Mouse (Mus musculus) heart, embryonic 15.5 days (tissue): ENCODE results near the gene Rsph14. TPM values are rescaled to one million over a fixed set of nuclear protein-coding genes. Genes with fewer than 3 reads are reported as not detected.
"Not testable (repeated sequence)": the region's sequence is repeated elsewhere in the genome, so short reads cannot be mapped to it uniquely, and the experiment has no call there.

Experiments
- ATAC-seq: fragments of 200-750 bp; cut with Nextera tagmentation; replicated peaks from 2 replicates; pipeline ENCODE4 v1.8.0; 2017; ENCODE audit warnings: low read depth, moderate TSS enrichment; ENCODE audit not compliant: insufficient number of reproducible peaks, insufficient read depth, low FRiP score
- H3K27ac ChIP-seq: fragments of 300-500 bp; sonication (generic); 2 replicates; pipeline ENCODE4 v1.5.1; 2015; ENCODE audit warnings: mild to moderate bottlenecking, inconsistent platforms
- H3K27me3 ChIP-seq: fragments of 300-500 bp; sonication (generic); 2 replicates; pipeline ENCODE4 v1.6.1; 2015; ENCODE audit warnings: inconsistent platforms
- H3K36me3 ChIP-seq: fragments of 300-500 bp; sonication (generic); 2 replicates; pipeline ENCODE4 v1.6.1; 2015; ENCODE audit warnings: mild to moderate bottlenecking, inconsistent platforms
- H3K4me1 ChIP-seq: fragments of 300-500 bp; sonication (generic); replicated peaks from 2 replicates; pipeline ENCODE4 v1.6.1; 2015; ENCODE audit warnings: inconsistent platforms
- H3K4me2 ChIP-seq: fragments of 300-500 bp; sonication (generic); 2 replicates; pipeline ENCODE4 v1.6.1; 2015; ENCODE audit warnings: inconsistent platforms, mild to moderate bottlenecking, moderate library complexity
- H3K4me3 ChIP-seq: fragments of 300-500 bp; sonication (generic); 2 replicates; pipeline ENCODE4 v1.5.1; 2015; ENCODE audit warnings: mild to moderate bottlenecking, inconsistent platforms
- H3K9ac ChIP-seq: fragments of 300-500 bp; sonication (generic); 2 replicates; pipeline ENCODE4 v1.6.1; 2015; ENCODE audit warnings: mild to moderate bottlenecking, inconsistent platforms
- H3K9me3 ChIP-seq: fragments of 300-500 bp; sonication (generic); replicated peaks from 2 replicates; pipeline ENCODE4 v1.6.1; 2016; ENCODE audit warnings: inconsistent platforms
- WGBS: fragments of 180-500 bp; shearing (Covaris S2); methylation state at CpG from one replicate; pipeline ENCODE4 v1.1.7; 2015; ENCODE audit warnings: mixed read lengths; 5-methylcytosine and 5-hydroxymethylcytosine counted together
- polyA plus RNA-seq: library from polyadenylated mRNA; unstranded; fragments of >200 nt; fragmentation: Nextera tagmentation; extraction: Ambion mirVana; gene quantifications from 2 replicates; pipeline ENCODE4 v1.2.1, GENCODE M21; 2015

Rsph14 gene
- polyA plus RNA-seq, 1 experiment from 2014 or later: not detected

- Histone ChIP-seq H3K9ac (no peak overlapping the region), H3K36me3 (no peaks in the 10 kb centered on the region), H3K27me3 (peaks cover 49% of the 10 kb centered on the region), H3K4me1 (peaks cover 16% of the 10 kb centered on the region), H3K4me2 (no peak overlapping the region), H3K9me3 (no peaks in the 10 kb centered on the region), H3K27ac (no peak overlapping the region), H3K4me3 (no peak overlapping the region)
- no peak for ATAC-seq
- 83% methylated on average over 8 of the region's 8 CpGs for WGBS
Observed at GRCm38 (mm10) chr10:75052902-75053301, 20.5 kb upstream of the Rsph14 start.

DNA sequence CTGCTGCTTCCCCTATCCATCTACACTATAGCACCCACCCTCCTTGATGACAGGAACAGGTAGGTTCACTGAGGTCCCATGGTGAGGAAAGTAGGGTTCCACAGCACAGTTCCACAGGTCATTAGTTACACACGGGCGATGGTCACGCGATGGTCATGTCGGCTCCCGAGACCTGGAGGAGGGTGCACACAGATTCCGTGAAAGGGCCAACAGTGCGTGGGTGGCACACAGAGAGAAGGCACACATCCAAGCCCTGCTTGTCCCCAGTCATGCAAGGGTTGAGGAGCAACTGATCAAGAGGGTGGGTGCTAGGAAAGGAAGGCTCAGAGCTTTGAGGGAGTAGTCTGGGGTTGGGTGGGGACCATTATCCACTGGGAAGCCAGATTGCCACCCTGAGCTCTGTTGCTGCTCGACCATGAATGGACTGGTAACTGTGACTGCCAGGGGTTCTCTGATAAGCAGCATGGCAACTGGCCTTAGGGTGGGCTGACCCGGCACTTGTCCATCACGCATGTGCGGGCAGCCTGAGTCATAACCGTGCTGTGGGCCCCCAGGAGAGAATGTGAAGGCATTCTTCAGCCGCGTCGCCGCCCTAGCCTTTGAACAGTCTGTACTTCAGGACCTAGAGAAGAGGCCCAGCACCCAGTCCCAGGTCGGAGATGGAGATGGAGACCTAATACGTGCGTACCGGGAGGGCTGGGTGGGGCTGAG is 19.1 kb upstream of the Rsph14 start:
- Histone ChIP-seq H3K4me1 (peaks cover 16% of the 10 kb centered on the region), H3K9me3 (no peaks in the 10 kb centered on the region), H3K9ac (no peak overlapping the region), H3K36me3 (no peaks in the 10 kb centered on the region), H3K4me2 (no peak overlapping the region), H3K27me3 (peaks cover 35% of the 10 kb centered on the region), H3K4me3 (no peak overlapping the region), H3K27ac (no peak overlapping the region)
- 80% methylated on average over 21 of the region's 21 CpGs for WGBS
- ATAC-seq: no peak

DNA sequence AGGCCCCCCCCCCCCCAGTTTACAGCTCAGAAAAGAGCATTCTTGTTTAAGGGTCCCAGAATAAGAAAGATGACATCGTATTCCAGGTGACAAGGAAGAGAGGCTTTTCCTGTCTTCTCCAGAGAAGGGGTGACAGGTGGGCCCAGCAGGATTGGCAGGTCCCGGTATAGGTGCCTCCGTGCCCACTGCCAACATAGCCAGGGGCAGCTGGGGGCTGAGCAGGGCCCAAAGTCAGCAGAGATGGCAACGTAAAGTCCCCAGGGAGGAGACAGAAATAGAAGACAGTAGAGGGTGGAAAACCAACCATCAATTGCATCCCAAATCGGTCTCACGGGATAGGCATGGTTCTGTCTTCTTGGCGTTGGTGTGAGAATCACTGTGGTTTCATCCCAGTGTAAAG is 16.3 kb upstream of the Rsph14 start:
- Histone ChIP-seq H3K27me3 (peaks cover 28% of the 10 kb centered on the region; the same call in 1 of the 2 replicates), H3K9ac (no peak overlapping the region), H3K4me2 (no peak overlapping the region), H3K36me3 (no peaks in the 10 kb centered on the region), H3K4me3 (no peak overlapping the region), H3K9me3 (no peaks in the 10 kb centered on the region), H3K4me1 (peaks cover 7% of the 10 kb centered on the region; the same call in 1 of the 2 replicates), H3K27ac (no peak overlapping the region)
- no peak for ATAC-seq
- 87% methylated on average over 7 of the region's 7 CpGs for WGBS

DNA sequence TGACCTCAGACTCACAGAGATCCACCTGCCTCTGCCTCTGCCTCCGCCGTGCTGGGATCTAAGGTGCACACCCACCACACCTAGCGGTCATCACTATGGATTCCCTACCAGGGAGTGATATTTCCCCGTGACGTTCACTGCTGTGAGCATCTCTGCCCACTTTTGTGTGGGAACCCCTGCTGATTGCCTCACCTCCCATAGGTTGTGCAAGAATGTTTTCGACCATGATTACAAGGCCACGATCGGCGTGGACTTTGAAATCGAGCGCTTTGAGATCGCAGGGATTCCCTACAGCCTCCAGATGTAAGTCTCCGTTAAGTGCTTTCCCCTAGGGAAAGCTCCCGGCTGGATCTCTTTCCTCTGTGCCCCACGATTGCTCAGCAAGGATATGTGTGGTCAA is 13.4 kb upstream of the Rsph14 start:
- Histone ChIP-seq H3K9ac (no peak overlapping the region), H3K4me2 (no peak overlapping the region), H3K4me3 (no peak overlapping the region), H3K27me3 (peaks cover 5% of the 10 kb centered on the region; the same call in 1 of the 2 replicates), H3K36me3 (no peaks in the 10 kb centered on the region), H3K4me1 (no peaks in the 10 kb centered on the region), H3K27ac (no peak overlapping the region), H3K9me3 (no peaks in the 10 kb centered on the region)
- ATAC-seq: no peak
- WGBS: 88% methylated on average over 15 of the region's 15 CpGs

- no peaks in the 10 kb centered on the region for H3K27me3 ChIP-seq
- no peaks in the 10 kb centered on the region for H3K36me3 ChIP-seq
- H3K27ac ChIP-seq: no peak overlapping the region
- no peaks in the 10 kb centered on the region for H3K9me3 ChIP-seq
- no peak for ATAC-seq
- 29% methylated on average over 7 of the region's 7 CpGs for WGBS
- no peak overlapping the region for H3K4me2 ChIP-seq
- no peak overlapping the region for H3K4me3 ChIP-seq
- no peak overlapping the region for H3K9ac ChIP-seq
- no peaks in the 10 kb centered on the region for H3K4me1 ChIP-seq
Observed at GRCm38 (mm10) chr10:75044459-75044858, 12.1 kb upstream of the Rsph14 start.

DNA sequence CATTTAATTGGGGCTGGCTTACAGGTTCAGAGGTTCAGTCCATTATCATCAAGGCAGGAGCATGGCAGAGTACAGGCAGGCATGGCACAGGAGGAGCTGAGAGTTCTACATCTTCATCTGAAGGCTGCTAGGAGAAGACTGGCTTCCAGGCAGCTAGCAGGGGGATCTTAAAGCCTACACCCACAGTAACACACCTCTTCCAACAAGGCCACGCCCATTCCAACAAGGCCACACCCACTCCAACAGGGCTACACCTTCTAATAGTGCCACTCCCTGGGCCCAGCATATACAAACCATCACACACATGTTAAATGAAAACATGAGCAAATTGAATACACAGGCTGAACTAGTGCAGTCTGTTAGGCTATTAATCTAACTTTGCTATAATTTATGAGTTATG is 9.7 kb upstream of the Rsph14 start:
- H3K27ac ChIP-seq, ATAC-seq, H3K27me3 ChIP-seq, H3K4me1 ChIP-seq, H3K9ac ChIP-seq, H3K36me3 ChIP-seq, H3K9me3 ChIP-seq, H3K4me2 ChIP-seq, H3K4me3 ChIP-seq: not testable (repeated sequence)
- 16% methylated on average over 1 of the region's 1 CpGs for WGBS

GRCm38 (mm10) chr10:75036883-75037379 is 4.5 kb upstream of the Rsph14 start, which contains the start of gene Rab36:
TSS of gene Rab36 (plus strand) at chr10:75037058.
- Histone ChIP-seq H3K9me3 (no peaks in the 10 kb centered on the region), H3K4me2 (peak within 1 kb of the TSS; percentile 67), H3K4me1 (peaks cover 9% of the 10 kb centered on the region), H3K9ac (no peak within 1 kb of the TSS; the same call in 1 of the 2 replicates), H3K36me3 (no peaks in the 10 kb centered on the region), H3K27ac (0 out of 2 replicates have a peak within 1 kb of the TSS, but pooled peaks have one; percentile 34), H3K4me3 (peak within 1 kb of the TSS; percentile 47), H3K27me3 (no peaks in the 10 kb centered on the region)
- ATAC-seq: peak; percentile 94
- under 1% methylated on average over 36 of the region's 36 CpGs for WGBS

DNA sequence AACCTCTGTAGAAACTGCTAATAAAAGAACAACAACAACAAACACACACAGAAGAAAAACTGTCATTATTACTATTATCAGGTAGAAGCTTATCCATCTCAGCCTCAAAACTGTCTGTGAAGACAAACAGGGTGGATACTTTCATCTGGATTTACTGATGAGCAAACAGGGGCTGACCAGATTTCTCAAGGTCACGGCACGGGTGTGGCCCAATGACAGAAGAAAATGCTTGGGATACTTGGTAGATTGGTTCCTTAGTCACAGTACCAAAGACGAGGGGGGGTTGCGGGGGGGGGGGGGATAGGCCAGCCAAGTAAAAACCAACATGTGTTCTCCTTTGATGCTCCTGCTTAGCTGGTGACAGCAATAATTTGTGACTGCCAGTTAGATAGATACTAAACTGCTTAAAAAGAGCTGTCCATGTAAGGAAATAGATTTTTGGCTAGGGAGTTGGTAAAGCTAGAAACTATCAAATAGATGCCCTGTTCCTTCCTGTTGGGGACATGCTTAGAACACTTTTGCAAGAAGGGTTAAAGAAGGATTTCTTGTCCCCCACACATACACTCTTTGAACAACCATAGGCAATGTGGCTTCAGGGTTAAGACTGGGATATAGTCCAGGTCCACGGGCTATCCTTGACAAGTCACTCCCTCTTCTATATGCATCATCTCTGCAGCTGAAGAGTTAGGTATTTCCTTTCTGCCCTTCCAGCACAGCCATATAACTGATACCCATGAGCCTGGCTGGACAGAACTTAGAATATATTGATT is 856 bp downstream of the Rsph14 start:
- H3K4me1 ChIP-seq: peaks cover 6% of the 10 kb centered on the region
- no peaks in the 10 kb centered on the region for H3K36me3 ChIP-seq
- no peak for ATAC-seq
- H3K27ac ChIP-seq: no peak overlapping the region
- no peaks in the 10 kb centered on the region for H3K9me3 ChIP-seq
- no peak overlapping the region for H3K9ac ChIP-seq
- no peak overlapping the region for H3K4me3 ChIP-seq
- H3K27me3 ChIP-seq: 0 out of 2 replicates have a peak, but pooled peaks cover 4% of the 10 kb centered on the region
- 55% methylated on average over 5 of the region's 5 CpGs for WGBS
- no peak overlapping the region for H3K4me2 ChIP-seq

- ATAC-seq: no peak
- H3K9me3 ChIP-seq: no peaks in the 10 kb centered on the region
- 0 out of 2 replicates have a peak, but pooled peaks cover 4% of the 10 kb centered on the region for H3K27me3 ChIP-seq
- no peak overlapping the region for H3K9ac ChIP-seq
- H3K4me2 ChIP-seq: no peak overlapping the region
- 71% methylated on average over 3 of the region's 3 CpGs for WGBS
- H3K27ac ChIP-seq: no peak overlapping the region
- H3K4me1 ChIP-seq: peaks cover 4% of the 10 kb centered on the region
- no peaks in the 10 kb centered on the region for H3K36me3 ChIP-seq
- H3K4me3 ChIP-seq: no peak overlapping the region
Observed at GRCm38 (mm10) chr10:75030234-75030633, 2.2 kb downstream of the Rsph14 start.

DNA sequence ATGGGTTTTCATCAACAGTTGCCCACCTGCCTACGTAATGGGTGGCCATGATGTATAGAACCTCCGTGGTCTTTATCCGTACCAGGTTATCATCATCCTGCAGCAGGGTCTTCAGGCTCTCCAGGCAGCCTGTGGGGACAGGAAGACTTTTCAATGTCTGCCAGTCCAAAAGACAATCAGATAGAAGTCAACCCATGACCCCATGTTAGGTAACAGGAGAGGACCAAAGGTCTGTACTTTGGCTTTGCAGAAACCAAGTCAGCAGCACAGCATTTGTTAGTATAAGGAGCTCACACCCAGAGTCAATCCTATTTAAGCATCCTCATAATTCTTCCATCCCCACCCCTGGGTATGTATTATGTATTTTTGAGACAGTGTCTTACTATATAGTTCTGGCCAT is 2.7 kb downstream of the Rsph14 start:
- peaks cover 4% of the 10 kb centered on the region for H3K4me1 ChIP-seq
- no peak for ATAC-seq
- H3K4me3 ChIP-seq: no peak overlapping the region
- H3K9ac ChIP-seq: no peak overlapping the region
- no peak overlapping the region for H3K4me2 ChIP-seq
- H3K27ac ChIP-seq: no peak overlapping the region
- WGBS: 90% methylated on average over 3 of the region's 3 CpGs
- 0 out of 2 replicates have a peak, but pooled peaks cover 4% of the 10 kb centered on the region for H3K27me3 ChIP-seq
- H3K36me3 ChIP-seq: no peaks in the 10 kb centered on the region
- no peaks in the 10 kb centered on the region for H3K9me3 ChIP-seq

DNA sequence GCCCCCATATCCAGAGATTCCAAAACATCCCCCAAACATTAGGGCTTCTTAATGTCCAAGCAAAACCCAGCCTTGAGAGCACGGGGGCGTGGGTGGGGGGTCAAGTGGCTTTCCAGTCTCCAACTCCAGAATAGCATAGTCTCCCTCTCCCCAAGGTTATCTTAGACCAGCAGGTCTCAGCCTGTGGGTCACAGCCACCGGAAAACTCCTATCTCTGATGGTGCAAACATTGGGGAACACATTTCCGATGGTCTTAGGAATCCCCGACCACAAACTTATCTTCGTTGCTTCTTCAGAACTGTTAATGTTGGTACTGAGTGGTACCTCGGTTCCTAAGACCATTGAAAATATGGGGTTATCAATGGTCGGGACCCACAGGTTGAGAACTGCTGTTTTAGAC is 3.6 kb downstream of the Rsph14 start:
- H3K9me3 ChIP-seq: no peaks in the 10 kb centered on the region
- ATAC-seq: no peak
- H3K27me3 ChIP-seq: 0 out of 2 replicates have a peak, but pooled peaks cover 4% of the 10 kb centered on the region
- 66% methylated on average over 8 of the region's 8 CpGs for whole genome bisulfite sequencing
- no peak overlapping the region for H3K9ac ChIP-seq
- H3K4me3 ChIP-seq: no peak overlapping the region
- no peaks in the 10 kb centered on the region for H3K36me3 ChIP-seq
- H3K4me2 ChIP-seq: no peak overlapping the region
- H3K27ac ChIP-seq: no peak overlapping the region
- H3K4me1 ChIP-seq: peaks cover 4% of the 10 kb centered on the region
